Mouse (Mus musculus): ENCODE results near the gene Hsf2bp.

Hsf2bp gene

DNA sequence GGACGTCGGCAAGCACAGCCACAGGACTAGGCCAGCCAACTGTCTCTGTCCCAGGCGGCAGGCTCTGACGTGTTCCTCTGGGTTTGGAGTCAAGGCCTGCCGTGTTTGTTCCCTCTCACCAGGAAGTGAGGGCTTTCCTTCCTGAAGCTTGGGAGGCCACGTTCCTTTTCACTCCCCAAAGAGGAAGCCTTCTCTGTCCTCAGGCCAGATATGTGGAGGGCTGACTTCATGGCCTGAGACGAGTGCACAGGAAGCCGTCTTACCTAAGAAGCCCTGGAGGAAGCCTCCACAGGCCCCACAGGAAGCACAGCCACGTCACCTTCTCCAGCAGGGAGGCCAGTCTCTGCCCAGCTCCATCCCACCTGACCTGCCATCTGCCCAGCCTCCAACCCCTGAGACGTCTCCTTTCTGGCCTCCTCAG, 130.3 kb downstream of the Hsf2bp start:
- DNase-seq (ENCODE audit: low spot score in 2 of 2): no peak

GRCm38 (mm10) chr17:31905201-31905790, 130.9 kb downstream of the Hsf2bp start:
- no peak for DNase-seq (ENCODE audit: low spot score in 2 of 2)

- no peak for DNase-seq (ENCODE audit: low spot score in 2 of 2)
Observed at GRCm38 (mm10) chr17:31904036-31904435, 132.1 kb downstream of the Hsf2bp start.

DNA sequence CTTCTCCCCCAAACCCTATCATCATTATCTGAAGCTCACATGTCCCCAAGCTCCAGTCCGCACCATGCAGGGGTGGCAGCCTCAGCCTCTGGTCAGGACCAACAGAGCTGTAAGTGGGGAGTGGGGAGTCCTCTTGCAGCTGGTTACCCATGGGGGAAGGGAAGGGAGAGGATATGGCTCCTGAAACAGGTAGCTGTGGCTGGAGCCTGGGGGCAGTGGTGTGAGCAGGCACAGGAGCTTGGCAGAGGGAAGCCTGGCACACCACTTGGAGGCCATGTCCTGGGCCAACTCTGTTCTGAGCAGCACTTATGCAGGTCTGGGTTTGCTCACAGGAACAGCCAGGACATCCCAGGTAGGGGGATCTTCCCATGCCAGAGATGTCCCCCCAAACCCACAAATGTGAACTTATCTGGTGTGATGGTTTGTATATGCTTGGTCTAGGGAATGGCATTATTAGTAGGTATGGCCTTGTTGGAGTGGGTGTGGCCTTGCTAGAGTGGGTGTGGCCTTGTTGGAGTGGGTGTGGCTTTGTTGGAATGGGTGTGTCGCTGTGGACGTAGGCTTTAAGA, 133.4 kb downstream of the Hsf2bp start:
- DNase-seq (ENCODE audit: low spot score in 2 of 2): no peak

- no peak for DNase-seq (ENCODE audit: low spot score in 2 of 2)
Observed at GRCm38 (mm10) chr17:31901461-31902204, 134.5 kb downstream of the Hsf2bp start.

DNA sequence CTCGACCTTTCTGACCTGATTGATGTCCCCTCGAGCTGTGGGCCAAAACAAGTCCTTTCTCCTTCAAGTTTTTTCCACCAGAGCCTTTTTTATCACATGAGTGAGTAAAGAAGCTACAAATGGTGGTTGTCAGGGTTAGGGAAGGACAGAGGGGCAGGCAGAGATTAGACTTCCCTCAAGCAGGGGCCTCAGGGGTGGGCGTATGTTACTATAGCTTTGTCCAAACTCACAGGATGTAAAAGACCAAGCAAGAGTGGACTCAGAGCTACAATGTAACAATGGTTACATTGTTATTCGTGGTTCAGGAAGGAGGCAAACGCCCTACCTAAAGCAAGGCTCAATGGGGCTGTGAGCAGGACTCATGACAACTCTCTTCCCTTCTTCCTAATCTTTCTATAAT, 137.2 kb downstream of the Hsf2bp start:
- DNase-seq (ENCODE audit: low spot score in 2 of 2): no peak

DNA sequence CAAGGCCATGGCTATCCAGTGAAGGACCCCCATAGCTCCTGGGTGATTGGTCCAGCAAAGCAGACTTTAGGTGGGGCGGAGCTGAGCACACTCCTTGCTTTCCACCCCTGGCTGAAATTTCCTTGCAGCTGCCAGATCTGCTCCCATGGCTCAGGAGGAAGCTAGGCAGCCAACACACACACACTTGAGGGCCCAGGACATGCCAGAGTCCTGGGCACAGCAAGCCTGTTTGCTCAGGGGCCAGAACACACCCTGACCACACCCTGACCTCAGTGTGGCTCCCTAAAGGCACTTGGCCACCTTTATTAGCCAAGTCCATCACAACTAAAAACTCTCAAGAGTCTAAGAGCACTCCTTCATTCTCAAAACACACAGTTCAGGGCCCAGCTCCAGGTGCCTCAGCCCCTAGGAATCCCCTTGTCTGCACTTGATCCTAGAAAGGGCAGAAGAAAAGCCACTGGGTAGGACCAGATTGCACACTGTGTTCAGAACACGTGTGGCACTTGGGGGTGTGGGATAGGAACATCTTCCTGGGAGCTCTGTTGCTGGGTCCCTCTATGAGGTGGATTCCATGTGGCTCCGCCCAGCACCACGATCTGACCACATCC, 138.9 kb downstream of the Hsf2bp start:
- no peak for DNase-seq (ENCODE audit: low spot score in 2 of 2)

DNA sequence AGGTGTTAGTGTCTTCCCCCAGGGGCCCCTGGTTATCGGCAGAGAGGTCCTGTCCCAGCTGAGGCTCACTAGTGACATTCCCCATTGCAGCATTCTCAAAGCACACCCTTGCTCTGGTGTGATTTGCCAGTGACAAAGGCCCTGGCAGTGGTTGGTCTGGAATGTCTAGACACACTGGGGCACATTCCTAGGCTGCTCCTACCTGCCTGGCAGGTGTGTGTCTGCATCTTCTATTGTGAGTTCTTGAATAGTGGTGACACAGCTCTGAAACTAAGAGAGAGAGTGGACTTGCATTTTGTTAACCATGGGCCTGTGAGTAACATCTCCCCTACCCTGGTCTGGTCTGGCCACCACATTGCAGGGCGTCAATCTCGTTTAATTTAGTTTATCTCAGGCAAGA, 139.4 kb downstream of the Hsf2bp start:
- no peak for DNase-seq (ENCODE audit: low spot score in 2 of 2)

DNA sequence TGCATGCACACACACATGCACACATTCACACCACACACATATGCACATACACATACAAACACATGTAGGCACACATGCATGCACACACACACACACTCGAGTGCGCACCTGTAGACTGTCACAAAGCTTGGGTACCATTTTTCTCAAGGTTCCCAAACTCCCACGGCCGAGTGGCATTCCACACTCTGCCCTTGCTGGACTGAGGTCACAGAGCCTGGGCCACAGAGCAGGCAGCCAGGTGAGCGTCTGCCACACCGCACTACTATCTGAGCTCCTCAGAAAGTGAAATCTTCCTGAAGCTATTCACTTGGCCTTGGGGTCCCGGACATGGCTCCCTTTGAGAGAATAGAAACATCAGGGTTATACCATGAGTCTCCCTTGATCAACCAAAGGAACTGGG, 139.8 kb downstream of the Hsf2bp start:
- no peak for DNase-seq (ENCODE audit: low spot score in 2 of 2)

Measured in urinary bladder, adult 18-20 months (tissue).